Mouse (Mus musculus) C2C12 (cell line): ENCODE data around the gene Meis1. TPM values are rescaled to one million over a fixed set of nuclear protein-coding genes. Genes with fewer than 3 reads are reported as not detected.

Experiments
- H3K27me3 ChIP-seq: one replicate; pipeline ENCODE4 v1.6.1; 2011; ENCODE audit not compliant: control insufficient read depth, insufficient read depth, insufficient read length
- H3K36me3 ChIP-seq: one replicate; pipeline ENCODE4 v1.6.1; 2011; ENCODE audit not compliant: control insufficient read depth, insufficient read depth
- H3K4me3 ChIP-seq: one replicate; pipeline ENCODE4 v1.5.1; 2011; ENCODE audit warnings: mild to moderate bottlenecking, control low read depth; ENCODE audit not compliant: poor library complexity, insufficient read depth, severe bottlenecking
- H3K79me2 ChIP-seq: one replicate; pipeline ENCODE4 v1.6.1; 2011; ENCODE audit not compliant: control insufficient read depth, insufficient read depth
- H3K79me3 ChIP-seq: one replicate; pipeline ENCODE4 v1.6.1; 2011; ENCODE audit warnings: low read depth, control low read depth
- H3ac ChIP-seq: one replicate; pipeline ENCODE3; 2011; ENCODE audit warnings: low read depth; ENCODE audit not compliant: control insufficient read depth, insufficient read length
- CEBPB ChIP-seq: IDR thresholded peaks from one replicate; pipeline ENCODE4 v1.6.1; 2011; ENCODE audit warnings: low read depth, mild to moderate bottlenecking, control low read depth, moderate library complexity
- CTCF ChIP-seq: IDR thresholded peaks from one replicate; pipeline ENCODE4 v1.5.1; 2011; ENCODE audit not compliant: control insufficient read depth, insufficient read depth, insufficient read length
- FOSL1 ChIP-seq: IDR thresholded peaks from one replicate; pipeline ENCODE4 v1.8.0; 2011; ENCODE audit warnings: mild to moderate bottlenecking, low read length; ENCODE audit not compliant: poor library complexity, insufficient read depth, severe bottlenecking
- MAX ChIP-seq: IDR thresholded peaks from one replicate; pipeline ENCODE4 v1.6.1; 2011; ENCODE audit warnings: mild to moderate bottlenecking, control low read depth
- MYOD1 ChIP-seq: IDR thresholded peaks from one replicate; pipeline ENCODE4 v1.6.1; 2011; ENCODE audit warnings: low read depth; ENCODE audit not compliant: control insufficient read depth, insufficient read length
- MYOG ChIP-seq: IDR thresholded peaks from one replicate; pipeline ENCODE4 v1.6.1; 2011; ENCODE audit not compliant: control insufficient read depth, insufficient read length; ENCODE audit errors: extremely low read depth
- USF1 ChIP-seq: IDR thresholded peaks from one replicate; pipeline ENCODE4 v1.6.1; 2011; ENCODE audit warnings: low read depth, mild to moderate bottlenecking, control low read depth, moderate library complexity
- polyA plus RNA-seq: library from polyadenylated mRNA; unstranded; fragments of >200 nt; fragmentation: generic; extraction: Trizol; gene quantifications from one replicate; pipeline ENCODE4 v1.2.1, GENCODE M21; 2012; ENCODE audit warnings: missing spikeins

The Meis1 gene
- polyA plus RNA-seq, 1 experiment = 6.8 TPM

DNA sequence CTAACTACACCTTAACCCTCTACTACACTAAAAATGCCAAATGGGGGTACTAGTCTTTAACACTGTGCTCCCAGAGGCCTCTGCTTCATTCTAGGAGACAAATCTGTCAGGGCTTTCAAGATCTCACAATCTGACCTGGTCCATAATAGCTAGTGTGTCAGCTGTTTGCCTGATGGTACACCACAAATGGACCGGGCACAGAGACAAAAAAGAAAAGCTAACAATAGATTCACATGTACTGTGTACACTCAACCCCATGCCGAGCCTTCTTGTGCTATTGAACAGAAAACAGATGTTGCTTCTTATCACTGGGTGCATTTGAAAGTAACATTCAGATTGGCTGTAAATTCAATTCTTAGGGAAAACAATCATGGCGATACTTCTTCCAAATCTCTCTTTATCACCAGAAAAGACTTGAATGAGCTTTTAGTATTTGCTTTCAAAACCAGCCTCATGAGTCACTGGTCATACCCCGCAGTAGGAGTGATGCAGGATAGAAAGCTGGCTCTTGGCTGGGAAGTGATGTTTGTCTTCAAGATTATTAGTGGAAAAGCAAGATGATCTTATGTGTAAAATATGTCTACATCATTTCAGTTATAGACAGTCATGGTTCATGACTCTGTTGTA, 30.0 kb downstream of the Meis1 start:
- H3K79me2 ChIP-seq = peaks cover 24% of the 10 kb centered on the region
- no peak overlapping the region for H3ac ChIP-seq
- no peaks in the 10 kb centered on the region for H3K79me3 ChIP-seq
- peaks cover 55% of the 10 kb centered on the region for H3K36me3 ChIP-seq
- no peaks in the 10 kb centered on the region for H3K27me3 ChIP-seq
- TF ChIP-seq MYOG (no peak), MYOD1 (peak; percentile 43), FOSL1 (peak; percentile 85), USF1 (no peak), CTCF (no peak), CEBPB (no peak), MAX (no peak)
- H3K4me3 ChIP-seq = no peak overlapping the region

GRCm38 (mm10) chr11:18983813-18984212, 35.0 kb downstream of the Meis1 start:
- TF ChIP-seq CEBPB (no peak), USF1 (no peak), MYOD1 (no peak), MAX (no peak), CTCF (no peak), FOSL1 (no peak), MYOG (no peak)
- Histone ChIP-seq H3K36me3 (peaks cover 58% of the 10 kb centered on the region), H3ac (no peak overlapping the region), H3K79me2 (peaks cover 33% of the 10 kb centered on the region), H3K27me3 (no peaks in the 10 kb centered on the region), H3K79me3 (no peaks in the 10 kb centered on the region), H3K4me3 (no peak overlapping the region)

DNA sequence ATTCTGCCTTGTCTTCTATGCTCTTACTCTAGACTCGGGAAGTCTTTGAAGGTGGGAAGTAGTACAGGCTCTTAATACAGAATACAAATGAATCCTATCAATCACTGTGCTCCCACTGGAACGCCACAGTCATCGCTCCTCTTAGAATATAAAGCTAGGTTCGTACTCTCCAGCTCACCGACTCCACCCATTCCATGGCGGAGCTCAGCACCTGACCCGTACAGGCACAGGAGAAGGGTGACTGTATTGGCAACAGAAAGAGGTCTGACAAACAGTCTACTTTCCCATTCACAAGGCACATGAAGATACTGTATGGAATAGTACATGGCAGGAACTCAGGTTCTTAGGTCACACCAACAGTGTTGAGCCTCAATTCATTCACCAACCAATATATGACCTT, 35.5 kb downstream of the Meis1 start:
- Histone ChIP-seq H3K79me3 (no peaks in the 10 kb centered on the region), H3K27me3 (no peaks in the 10 kb centered on the region), H3K36me3 (peaks cover 58% of the 10 kb centered on the region), H3K4me3 (no peak overlapping the region), H3K79me2 (peaks cover 32% of the 10 kb centered on the region), H3ac (no peak overlapping the region)
- TF ChIP-seq CEBPB = no peak
- no peak for TF ChIP-seq USF1
- TF ChIP-seq FOSL1 = no peak
- no peak for TF ChIP-seq MYOD1
- TF ChIP-seq MYOG = no peak
- TF ChIP-seq CTCF = no peak
- TF ChIP-seq MAX = no peak

DNA sequence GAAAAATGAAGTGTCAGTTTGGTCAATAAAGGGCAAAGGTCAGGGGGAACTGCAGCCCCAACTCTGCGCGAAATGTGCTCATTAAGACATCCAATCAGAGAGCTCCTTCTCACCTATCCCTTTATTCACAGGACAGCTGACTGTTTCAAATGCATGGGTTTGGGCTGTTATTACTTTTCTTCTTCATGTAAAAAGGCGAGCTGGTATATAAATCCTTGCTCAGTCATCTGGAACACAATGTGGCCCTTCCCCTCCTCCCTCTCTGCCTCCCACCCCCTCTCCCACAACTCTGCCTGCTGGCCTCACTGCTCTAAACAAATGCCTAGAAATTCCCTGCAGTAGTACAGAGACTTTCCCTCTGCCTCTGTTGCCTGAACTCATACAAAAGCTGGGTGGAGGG, 36.5 kb downstream of the Meis1 start:
- H3ac ChIP-seq = no peak overlapping the region
- peaks cover 24% of the 10 kb centered on the region for H3K79me2 ChIP-seq
- H3K27me3 ChIP-seq = no peaks in the 10 kb centered on the region
- no peak overlapping the region for H3K4me3 ChIP-seq
- H3K36me3 ChIP-seq = peaks cover 49% of the 10 kb centered on the region
- H3K79me3 ChIP-seq = no peaks in the 10 kb centered on the region
- TF ChIP-seq CEBPB (no peak), FOSL1 (no peak), MYOG (no peak), USF1 (no peak), MAX (no peak), CTCF (no peak), MYOD1 (no peak)

DNA sequence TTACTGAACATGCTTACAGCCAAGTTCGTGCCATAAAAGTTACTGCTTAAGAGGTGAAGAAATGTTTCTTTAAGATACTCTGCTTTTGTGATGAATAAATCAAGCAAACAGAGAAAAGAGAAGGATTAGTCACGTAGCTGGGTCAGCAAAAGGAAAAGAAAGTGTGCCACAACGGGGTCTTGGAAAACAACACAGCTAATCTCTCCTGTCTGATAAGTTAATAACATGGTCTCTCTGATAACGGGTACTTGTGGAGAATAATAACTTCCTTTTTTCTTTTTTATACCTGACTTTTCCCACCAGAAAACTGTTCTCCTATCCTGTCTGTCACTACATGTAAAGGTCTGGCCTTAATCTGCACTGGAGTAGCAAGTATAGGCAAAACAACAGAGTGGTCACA, 37.4 kb downstream of the Meis1 start:
- Histone ChIP-seq H3K27me3 (no peaks in the 10 kb centered on the region), H3K79me3 (no peaks in the 10 kb centered on the region), H3K4me3 (no peak overlapping the region), H3K36me3 (peaks cover 39% of the 10 kb centered on the region), H3ac (no peak overlapping the region), H3K79me2 (peaks cover 24% of the 10 kb centered on the region)
- TF ChIP-seq USF1 (no peak), FOSL1 (no peak), MYOG (no peak), MYOD1 (no peak), CTCF (no peak), MAX (no peak), CEBPB (no peak)
